Mouse (Mus musculus) cerebellum, postnatal 25 days (tissue): ENCODE data around the gene Tcl1b2.
"Not testable (repeated sequence)": the region's sequence is repeated elsewhere in the genome, so short reads cannot be mapped to it uniquely, and the experiment has no call there.

Experiments used
- DNase-seq, 2 experiments: peaks; one replicate each; pipeline ENCODE4 v3.0.0; 2021; ENCODE audit warnings: mixed read lengths in 2 of 2

The Tcl1b2 gene

GRCm38 (mm10) chr12:105145714-105146113 lies at the start of gene Tcl1b2:
TSS of gene Tcl1b2 (plus strand) at chr12:105146014.
- DNase-seq, result no peak

DNA sequence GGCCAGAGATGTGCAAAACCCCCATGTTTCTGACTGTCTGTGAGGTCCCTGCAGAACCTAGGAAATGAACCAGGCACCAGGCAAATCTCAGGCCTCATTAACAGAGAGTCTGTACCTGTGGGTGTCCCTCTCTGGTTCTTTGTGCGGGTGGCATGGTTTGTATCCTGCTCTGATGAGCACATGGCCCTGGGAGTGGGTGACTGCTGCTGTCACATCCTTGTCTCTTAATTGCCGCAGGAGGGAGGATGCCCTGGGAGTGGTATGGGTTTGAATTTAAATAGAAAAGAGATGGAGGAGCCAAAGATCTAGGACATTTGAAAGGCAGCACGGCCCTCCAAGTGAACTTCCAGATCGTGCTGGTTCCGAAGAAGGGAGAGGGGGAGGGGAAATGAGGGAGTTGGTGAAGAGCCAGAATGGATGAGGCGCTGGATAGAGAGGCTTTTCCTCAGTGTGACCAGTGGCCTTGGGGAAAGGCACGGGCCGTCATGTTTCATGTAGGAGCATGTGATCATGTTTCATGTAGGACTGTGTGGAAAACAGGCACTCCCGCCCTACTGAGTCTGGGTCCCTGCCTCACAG lies 46.3 kb upstream of the Tcl1b2 start:
- DNase-seq, result peak in 1 of 2 experiments; percentile 24

GRCm38 (mm10) chr12:105102901-105103300 lies 42.9 kb upstream of the Tcl1b2 start:
- peak in 1 of 2 experiments; percentile 11 for DNase-seq

- DNase-seq, result peak; percentile 78 to 90
These were observed 41.8 kb upstream of the Tcl1b2 start for GRCm38 (mm10) chr12:105104036-105104435.

GRCm38 (mm10) chr12:105105326-105105725 lies 40.5 kb upstream of the Tcl1b2 start:
- no peak for DNase-seq

DNA sequence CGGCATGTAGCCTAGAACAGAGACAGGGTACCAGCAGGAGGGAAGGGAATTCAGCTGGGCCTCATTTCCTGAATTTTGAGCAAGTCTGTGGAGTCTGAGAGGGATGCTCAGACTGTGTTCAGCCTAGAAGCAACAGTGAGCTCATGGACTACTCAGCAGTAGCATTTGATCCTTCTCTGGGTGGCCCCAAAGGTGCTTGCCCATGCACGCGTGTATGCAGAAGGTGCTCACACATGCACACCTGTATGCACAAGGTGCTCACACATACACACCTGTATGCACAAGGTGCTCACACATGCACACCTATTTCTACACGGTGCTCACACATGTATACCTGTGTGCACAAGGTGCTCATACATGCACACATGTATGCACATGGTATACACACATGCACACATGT lies 37.0 kb upstream of the Tcl1b2 start:
- DNase-seq, result no peak

DNA sequence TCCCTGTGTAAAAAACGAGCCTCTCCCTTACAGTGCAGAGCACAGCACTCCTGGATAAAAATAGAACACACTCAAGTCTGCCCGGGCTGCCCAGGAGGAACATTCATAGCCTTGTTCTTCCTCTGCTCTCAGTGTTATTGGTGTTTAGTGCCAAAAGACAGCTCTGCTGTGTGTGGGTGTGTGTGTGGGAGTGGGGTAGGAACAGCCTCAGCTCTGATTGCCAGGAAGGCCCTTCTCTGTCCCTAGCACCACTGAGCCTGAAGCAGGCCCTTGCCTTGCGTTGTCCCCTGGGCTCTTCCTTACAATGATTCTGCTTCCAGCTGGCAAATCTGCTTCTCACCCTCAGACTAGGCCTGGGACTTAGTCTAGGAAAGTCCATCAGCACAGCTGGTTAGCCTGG lies 36.4 kb upstream of the Tcl1b2 start:
- DNase-seq, result peak; percentile 16

DNA sequence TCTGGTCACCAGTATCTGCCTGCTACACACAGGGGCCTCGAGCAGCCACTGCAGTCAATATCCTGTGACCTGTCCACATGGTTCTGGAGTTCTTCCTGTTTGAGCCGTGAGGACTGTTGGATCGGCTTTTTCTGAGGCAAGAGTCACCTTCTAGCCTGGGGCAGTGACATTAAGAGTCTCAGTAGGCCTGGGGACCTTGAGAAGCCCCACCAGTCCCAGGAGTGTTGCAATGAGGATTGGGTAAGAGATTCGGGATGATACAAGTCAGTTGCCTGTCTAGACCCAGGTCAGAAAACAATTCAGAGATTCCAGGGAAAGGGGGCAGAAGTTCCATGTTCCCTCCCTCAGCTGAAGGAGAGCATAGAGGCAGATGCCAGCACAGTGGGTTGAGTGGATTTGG lies 36.0 kb upstream of the Tcl1b2 start:
- no peak for DNase-seq

DNA sequence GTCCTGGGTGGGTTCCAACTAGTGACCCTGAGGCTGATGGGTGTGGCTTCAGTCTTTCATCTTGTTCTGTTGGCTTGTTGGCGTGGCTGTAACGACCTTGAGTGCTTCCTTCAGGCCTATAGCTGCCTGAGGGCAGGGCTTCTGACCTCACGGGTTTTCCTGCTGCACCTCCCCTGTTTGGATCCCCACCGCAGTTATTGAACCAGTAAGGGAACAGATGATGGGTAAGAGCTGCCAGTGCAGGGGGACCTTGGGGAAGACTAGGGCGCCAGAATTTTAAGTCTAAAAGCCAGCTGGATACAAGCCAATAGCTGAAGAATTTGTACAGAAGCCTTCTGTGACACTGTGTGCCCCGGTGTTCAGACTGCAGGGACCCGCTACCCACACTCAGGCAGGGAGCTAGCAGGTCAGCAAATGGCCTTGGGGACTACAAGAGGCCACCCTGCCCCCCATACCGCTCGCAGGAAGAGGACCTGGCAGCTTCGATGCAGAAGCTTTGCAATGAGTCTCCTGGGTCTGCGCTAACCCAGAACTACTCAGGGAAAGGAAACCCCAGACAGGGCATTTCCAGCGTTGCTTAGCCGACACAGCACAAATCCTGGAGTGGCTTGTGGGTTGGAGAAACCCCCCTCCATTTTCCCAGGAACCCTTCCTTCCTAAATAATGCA lies 33.4 kb upstream of the Tcl1b2 start:
- peak; percentile 28 to 40 for DNase-seq

DNA sequence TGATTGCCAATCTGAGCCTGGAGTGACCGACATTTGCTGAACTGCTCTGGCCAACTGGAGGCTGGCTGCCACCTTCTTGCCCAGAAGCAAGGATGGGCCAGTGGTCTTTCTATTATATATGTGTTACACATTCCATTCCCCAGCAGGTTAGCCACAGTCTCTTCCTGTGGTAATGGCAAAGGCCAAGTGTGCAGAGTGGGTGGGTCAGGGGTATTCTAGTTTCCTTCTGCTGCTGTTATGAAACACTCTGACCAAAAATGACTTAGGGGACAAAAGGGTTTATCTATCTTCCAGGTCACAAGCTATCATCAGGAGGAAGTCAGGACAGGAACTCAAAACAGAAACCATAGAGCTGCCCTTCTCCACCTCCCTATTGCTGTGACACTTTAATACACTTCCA lies 29.2 kb upstream of the Tcl1b2 start:
- no peak for DNase-seq

DNA sequence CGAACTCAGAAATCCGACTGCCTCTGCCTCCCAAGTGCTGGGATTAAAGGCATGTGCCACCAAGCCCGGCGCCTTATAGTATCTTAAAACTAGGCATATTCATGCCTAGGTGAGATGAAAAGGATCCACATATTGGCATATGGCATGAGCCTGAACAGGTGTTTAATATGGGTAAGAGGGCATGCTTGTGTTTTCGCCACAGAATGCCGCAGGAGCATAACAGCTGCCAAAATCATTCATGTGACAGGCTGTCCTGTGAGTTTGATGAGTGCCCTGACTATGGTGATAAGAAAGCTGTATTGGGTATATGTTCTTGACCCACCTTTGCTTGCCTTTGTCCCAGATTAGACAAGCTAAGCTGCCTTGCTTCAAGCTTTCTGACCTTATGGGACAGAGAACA lies 20.5 kb upstream of the Tcl1b2 start:
- no peak for DNase-seq

- DNase-seq, result no peak
These were observed 19.3 kb upstream of the Tcl1b2 start for GRCm38 (mm10) chr12:105126516-105126915.

DNA sequence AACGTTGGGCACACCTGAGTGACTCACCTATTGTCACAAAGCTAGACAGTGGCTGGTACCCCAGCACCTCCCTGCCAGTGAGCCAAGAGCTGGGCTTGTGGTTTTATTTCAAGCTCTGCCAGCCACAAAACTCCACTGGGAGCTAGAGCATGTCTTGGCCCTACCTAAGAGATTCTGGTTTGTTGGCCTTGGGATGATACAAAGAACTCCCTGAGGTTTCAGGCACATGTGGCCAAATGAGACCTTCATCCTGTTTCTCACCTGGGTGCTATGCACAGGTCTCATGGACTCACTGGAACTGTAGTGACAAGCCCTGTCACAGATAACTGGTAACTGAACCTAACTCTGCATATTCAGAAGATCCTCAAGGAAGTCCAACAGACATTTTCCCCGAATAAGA lies 18.2 kb upstream of the Tcl1b2 start:
- DNase-seq, result no peak

GRCm38 (mm10) chr12:105129494-105130205 lies 16.2 kb upstream of the Tcl1b2 start:
- not testable (repeated sequence) for DNase-seq

- not testable (repeated sequence) for DNase-seq
These were observed 11.6 kb upstream of the Tcl1b2 start for GRCm38 (mm10) chr12:105134167-105134566.

DNA sequence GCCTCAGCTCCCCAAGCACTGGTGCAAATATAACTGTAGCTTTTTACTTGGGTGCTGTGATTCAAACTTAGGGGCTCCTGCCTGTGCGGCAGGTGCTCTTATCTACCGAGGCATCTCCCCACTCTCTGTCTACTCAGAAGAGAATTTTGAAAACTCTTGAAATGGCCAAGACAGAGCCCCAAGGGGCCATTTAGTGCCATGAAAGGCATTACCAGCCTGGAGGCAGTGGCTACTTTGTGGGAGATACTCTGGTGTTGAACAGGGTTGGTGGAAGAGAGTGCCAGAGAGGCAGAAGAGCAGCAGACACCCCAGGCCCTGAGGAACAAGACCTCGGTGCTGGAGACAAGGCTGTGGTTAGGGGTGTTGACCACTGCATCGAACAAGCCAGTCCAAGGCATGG lies 11.0 kb upstream of the Tcl1b2 start:
- DNase-seq, result not testable (repeated sequence)

DNA sequence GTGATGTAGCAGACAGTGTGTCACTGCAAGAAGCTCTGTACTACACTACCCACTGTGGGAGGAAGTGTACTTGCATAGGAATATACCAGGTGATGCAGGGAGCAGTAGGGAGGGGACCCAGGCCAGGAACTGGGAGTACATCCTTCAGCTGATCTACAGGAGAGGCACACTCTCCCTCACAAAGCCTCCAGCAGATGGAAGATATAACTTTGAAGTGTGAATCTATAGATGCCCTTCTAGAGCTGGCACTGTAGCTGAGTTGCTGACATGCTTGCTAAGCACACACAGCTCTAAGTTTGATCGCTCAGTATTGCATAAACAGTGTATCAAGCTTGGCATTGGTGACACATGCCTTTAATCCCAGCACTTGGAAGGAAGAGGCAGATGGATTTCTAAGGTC lies 8.1 kb upstream of the Tcl1b2 start:
- DNase-seq, result not testable (repeated sequence)

GRCm38 (mm10) chr12:105143096-105143495 lies 2.7 kb upstream of the Tcl1b2 start:
- DNase-seq, result no peak

GRCm38 (mm10) chr12:105144928-105145327 lies 886 bp upstream of the Tcl1b2 start:
- DNase-seq, result not testable (repeated sequence)

- not testable (repeated sequence) for DNase-seq
These were observed 9.5 kb downstream of the Tcl1b2 start for GRCm38 (mm10) chr12:105155286-105155685.

DNA sequence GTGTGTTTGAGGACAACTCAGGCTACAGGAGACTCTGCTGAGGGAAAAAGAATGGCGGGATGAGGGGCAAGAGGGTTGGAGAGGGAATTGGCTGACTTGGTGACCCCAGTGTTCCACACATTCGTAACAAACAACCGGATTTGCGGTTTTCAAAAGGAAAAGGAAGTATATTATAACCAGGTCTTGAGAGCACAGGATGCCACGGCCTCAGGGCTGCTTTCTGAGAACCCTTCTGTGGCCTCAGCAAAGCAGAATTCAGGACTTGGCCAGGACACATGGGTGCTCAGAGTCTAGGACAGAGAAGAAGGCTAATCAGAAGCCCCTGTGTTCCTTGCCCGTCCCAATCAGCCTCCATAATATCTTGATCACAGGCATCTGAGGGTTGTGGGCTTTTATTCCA lies 13.0 kb downstream of the Tcl1b2 start:
- no peak for DNase-seq

DNA sequence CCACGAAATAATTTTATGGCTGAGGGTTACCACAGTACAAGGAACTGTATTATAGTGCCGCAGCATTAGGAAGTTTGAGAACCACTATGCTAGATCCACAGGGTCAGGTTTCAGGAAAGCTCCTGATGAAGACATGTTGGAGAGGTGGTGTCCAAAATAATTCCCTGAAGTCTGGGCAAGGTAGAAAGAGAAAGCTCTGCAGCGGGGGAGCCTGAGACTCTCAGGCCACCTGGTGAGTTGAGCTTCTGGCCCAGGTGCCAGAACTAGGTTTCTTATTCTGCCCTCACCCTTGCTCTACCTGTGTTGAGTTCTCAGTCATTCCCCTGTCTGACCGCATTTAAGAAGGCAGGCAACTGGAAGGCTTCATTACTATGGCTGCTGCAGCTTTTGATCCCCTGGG lies 13.6 kb downstream of the Tcl1b2 start, which contains the start of gene Tcl1b1:
Tcl1b1 (plus strand) TSS at position 301 of the 400 bp plus-strand sequence.
- DNase-seq, result no peak

GRCm38 (mm10) chr12:105166734-105167133 lies 20.9 kb downstream of the Tcl1b2 start:
- no peak for DNase-seq

DNA sequence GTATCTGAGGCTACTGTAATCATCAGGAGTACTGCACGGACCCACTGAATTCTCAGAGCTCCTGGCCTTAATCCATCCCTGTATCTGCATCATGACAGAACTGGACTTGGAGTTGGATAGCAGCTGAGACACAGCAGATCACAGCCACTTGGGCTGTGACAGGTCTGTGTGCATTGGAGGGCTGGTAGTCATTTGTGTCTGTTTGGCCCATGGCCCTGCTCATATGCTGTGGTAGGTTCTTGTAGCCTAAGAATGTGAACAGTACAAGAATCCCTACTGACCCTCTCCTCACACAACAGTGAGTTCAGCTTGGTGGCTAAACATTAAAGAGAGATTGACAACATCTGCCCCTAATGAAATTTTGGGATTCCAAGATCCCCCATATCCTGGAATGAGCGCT lies 27.6 kb downstream of the Tcl1b2 start:
- DNase-seq, result no peak
